Mouse (Mus musculus) gastrocnemius, adult 18-20 months (tissue): ENCODE results near the gene Acad11. TPM values are rescaled to one million over a fixed set of nuclear protein-coding genes. Genes with fewer than 3 reads are reported as not detected.

Source experiments
- DNase-seq: peaks from one replicate; pipeline ENCODE4 v3.0.0; 2021; ENCODE audit warnings: low spot score
- total RNA-seq, 2 experiments: library from RNA; stranded (reverse); gene quantifications; 2 replicates each; pipeline ENCODE4 v1.2.3; 2021

Gene Acad11
- total RNA-seq, 2 experiments from 2014 or later = 48.3 to 51.8 TPM

DNA sequence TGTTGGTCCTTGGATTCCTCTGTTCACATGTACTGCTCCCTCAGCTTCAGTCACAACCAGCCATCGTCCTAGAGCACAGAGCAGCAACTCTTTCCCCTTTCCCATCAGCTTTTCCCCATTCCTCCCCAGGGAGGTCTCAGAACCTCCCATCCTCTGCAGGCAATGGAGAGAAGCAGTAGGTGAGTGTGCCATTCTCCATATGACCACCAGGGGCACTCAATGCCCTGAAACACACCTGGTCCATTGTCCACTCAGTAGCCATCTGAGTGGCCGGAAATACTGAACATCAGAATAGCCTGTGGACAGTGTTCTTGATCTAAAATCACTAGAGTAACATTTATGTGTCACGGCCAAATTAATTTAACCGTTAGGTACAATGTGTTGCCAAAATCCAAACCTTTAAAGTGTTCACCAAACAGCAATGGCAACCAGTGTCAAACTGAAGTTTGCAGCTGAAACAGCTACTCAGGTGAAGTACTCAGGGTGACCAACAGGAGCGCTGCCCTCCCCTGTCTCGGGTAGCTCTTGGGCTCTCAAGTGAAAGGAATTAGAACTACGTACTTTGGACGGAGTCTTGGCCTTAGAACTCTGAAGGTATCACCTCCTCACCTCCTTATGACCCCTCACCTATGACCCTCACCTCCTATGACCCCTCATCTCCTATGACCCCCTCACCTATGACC, 81.3 kb downstream of the Acad11 start:
- no peak for DNase-seq

DNA sequence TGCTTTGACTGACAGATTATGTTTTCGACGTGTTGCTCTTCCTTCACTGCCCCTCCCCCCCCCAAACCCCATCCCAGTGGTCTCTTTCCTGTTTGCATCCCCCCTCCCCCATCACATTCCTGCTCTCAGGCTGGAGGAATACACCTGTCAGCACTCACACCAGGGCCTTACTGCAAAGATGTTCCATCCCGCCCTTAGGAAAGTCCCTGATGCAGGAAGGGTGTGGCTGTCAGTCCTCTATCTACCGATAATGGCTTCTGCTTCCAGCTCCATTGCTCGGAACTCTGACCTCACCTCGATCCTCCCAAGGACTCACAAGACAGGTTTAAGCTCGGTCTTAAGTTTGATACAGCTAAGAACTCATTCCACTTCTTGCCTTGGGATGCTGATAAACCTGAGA, 83.5 kb downstream of the Acad11 start:
- DNase-seq = no peak

DNA sequence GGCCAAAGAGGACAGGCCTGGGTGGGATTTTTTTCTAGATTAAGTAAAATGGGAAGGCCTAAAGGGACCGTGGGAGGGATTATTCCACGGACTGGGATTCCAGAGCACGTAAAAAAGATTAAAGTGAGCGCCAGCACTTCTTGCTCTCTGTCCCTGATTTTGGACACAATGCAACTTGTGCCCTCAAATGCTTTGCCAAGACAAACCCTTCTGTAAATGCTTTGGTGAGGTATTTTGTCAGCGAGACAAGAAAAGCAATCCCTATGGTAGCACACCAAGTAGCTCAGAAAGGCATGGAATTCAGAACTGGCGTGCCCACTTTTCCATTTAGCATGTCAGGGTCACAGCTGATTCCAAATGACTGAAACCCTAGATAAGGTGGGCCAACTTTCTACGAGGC, 85.8 kb downstream of the Acad11 start:
- no peak for DNase-seq

DNA sequence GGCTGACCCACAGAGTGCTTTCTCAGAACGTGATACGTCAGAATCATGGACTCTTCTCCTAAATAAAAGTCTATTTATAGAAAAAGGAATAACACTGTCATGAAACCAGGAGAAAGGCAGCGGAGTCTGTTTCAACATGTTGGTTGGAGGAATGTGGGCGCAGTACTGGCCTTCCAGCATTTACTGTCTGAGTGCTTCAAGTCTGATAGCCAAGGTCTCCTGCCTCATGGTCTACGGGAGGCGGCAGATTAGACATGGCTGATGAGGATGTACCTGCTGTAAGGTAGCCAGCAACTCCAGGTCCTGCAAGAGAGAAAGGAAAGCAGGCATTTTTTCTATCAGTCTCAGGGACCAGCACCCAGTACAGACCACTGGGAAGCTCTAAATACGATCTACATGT, 88.9 kb downstream of the Acad11 start:
- no peak for DNase-seq

DNA sequence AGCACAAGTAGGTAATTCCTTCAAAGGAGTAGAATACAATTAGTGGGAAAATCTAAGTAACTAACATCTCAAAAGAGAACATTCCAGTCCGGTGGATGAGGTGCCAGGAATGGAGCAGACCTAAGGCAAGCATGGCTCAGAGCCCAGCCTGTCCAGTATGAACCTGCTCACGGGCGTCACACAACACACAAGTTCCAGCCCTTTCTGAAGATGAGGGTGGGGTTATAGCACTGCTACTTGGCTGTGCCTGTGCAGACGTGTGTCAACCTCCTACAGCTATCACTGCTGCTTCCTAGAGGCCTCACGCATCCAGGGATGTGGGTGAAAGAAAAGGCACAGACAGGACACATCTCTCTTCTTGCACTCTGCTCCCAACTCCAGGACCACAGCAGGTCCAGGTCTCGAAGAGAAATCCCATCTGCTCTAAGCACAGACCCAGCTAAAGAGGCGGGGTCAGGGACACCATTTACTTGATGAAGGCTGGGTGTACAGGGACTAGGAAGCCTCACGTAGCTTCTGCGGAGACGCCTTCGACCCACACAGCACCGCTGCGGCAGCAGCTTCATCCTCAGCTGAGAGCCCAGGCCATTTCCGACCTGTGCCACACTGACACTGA, 92.0 kb downstream of the Acad11 start:
- DNase-seq = no peak

DNA sequence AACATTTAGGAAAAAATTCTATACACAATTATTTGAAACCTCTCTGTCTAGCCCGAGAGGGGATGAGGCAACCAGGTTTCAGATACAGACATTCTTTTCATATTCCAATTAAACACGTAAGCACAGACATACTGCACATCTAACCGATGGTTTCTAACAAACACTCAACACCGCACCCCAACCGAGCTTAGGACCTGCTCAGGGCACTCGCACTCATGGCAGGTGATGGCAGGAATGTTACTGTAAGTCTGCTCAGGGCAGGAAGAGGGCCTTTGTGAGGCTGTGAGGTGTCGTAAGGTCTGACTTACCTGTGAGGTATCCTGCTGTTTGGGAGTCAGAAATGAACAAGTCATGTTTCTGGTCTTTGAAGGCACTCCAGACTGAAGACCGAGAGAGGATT, 93.3 kb downstream of the Acad11 start:
- no peak for DNase-seq

DNA sequence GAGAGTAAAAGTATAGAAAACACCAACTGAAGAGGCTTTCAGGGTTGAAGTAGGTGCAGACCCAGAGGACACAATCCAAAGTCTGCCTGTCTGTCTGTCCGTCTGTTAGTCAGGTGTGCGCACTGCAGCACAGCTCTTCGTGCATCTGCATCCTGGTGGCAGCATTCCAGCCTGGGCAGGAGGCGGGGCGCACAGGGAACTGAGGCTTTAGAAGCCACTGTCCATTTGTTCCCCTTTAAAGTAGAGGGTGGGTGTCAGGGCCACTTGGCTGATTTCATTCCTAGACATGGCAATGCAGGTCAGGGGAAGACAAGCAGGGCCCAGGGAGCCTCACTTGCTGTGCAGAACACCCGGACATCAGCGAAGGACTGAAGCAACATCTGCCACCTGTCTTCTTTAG, 94.1 kb downstream of the Acad11 start:
- no peak for DNase-seq

DNA sequence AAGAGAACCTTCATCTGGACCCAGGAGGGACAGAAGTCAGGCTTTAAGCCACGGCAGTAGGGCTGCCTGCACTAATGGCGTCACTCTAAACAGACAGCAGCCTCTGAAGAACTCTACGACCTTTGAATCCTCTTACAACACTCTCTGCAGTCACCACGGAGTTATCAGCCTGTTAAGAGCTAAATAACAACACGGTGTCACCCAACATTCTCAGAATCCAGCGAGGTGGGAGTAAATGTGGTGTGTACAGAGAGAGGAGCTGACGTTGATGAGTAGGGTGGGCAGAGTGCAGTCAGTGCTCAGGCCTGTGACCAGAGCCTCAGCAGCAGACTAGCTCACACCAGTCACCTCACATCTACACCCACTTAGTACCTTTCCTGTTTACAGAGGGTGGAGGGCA, 97.9 kb downstream of the Acad11 start:
- DNase-seq = no peak

DNA sequence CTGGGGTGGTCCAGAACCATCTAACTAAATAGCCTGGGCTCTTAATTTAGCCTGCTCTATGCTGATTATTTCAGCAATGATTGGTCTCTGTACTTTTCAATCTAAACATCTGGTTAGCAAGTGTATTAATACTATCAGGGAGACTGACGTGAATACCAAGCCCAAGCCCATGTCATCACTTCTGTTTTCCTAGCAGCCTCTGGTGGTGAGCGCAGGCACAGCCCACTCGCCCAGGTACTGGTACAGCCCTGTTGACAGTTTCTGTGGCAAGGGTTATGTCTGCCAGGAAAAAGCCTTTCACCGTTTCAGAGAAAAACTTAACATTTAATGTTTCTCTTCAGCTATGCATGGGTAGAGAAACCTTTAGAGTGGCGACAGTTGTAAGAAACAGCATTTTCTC, 101.0 kb downstream of the Acad11 start:
- no peak for DNase-seq

DNA sequence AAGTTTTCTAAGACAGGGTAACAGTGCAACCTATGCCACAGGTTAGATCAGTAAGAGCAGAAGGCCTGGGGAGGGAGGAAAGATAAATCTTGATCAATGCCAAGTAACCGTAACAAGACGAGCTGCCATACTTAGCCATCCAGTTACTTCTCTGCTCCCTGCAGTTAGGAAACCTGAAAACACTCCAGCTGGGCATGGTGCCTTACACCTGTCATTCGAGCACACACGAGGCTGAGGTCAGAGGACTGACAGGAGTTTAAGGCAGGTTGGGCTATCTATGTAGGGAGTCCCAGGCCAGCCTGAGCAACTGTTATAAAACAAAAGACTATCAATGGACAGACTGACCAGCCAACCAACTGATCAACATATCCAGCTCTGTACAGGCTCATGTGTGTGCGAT, 102.7 kb downstream of the Acad11 start:
- DNase-seq = peak; percentile 78

DNA sequence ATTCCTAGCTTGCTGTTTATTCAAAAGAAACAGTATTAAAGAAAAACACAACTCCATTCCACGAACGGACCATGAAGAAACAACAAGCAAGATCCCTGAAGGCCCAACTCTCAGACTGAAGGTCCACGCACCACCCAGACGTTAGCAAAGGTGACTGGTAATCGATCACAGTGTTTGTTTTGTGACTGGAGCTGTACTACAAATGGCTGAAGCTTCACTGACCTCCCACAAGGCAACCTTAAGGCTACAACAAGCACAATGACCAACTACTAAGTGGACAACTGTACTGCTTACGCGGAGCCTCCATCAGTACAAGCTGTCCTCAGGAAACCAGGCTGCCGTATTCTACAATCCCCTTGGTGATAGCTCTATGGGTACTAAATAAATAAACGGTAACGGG, 106.8 kb downstream of the Acad11 start:
- DNase-seq = no peak

DNA sequence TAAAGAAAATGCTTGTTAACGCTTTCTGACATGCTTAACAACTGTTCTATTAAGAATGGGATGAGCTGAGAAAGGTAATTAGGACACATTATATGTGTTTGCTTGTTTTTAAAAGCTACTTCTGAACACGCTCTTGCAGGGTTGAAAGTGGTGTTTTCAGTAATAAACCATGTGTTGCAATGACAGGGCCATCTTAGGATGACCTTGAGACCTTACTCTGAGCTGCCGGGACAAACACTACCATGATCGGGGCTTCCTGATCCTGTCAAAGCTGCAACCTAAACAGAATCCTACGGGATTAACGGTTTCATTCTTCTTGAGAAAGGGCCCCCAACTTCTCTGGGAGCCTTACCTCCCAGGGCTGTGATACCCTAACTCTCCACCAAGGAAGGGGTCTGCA, 108.5 kb downstream of the Acad11 start:
- DNase-seq = no peak

DNA sequence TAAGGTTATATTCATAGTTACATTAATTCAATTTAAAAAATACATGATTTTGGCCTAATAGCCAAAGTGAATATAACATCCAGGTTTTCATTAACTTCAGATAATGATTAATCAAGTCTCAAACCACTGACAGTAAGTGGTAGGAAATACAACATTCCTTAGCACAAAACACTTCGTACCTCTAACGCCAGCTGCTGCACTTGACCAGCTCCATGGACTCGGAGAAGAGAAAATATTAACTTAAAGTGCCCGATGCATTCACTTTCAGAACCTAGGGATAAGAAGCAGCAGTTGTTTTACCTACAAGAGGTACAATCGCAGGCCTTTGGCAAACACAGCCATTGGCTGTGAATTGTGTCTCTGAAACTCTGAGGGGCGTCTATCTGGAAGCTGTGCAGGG, 109.2 kb downstream of the Acad11 start:
- DNase-seq = no peak

Other genes with a start within 250 kb of the Acad11 start
- gene Nphp3, start 60.8 kb upstream of the Acad11 start, total RNA-seq = 1 to 10 TPM; 1.1 to 1.7 TPM
- gene Gm28305, start 22.7 kb upstream of the Acad11 start, total RNA-seq = not detected
- 10 to 100 TPM; 10.2 to 12.8 TPM for gene Uba5, start 243 bp upstream of the Acad11 start, total RNA-seq
- gene Ackr4, start 63.6 kb downstream of the Acad11 start, total RNA-seq = under 1 TPM; 0.21 to 0.32 TPM
- gene Dnajc13, start 199.6 kb downstream of the Acad11 start, total RNA-seq = 10 to 100 TPM; 29.0 to 31.3 TPM